Mouse (Mus musculus) stomach, postnatal 0 days (tissue): ENCODE data around the gene Nucks1. TPM values are rescaled to one million over a fixed set of nuclear protein-coding genes. Genes with fewer than 3 reads are reported as not detected.

ENCODE experiments used
- ATAC-seq: fragments of 200-750 bp; cut with Nextera tagmentation; 2 replicates; pipeline ENCODE4 v1.8.0; 2017; ENCODE audit not compliant: low FRiP score, low TSS enrichment
- DNase-seq: peaks from one replicate; pipeline ENCODE4 v3.0.0-alpha.2; 2016; ENCODE audit warnings: low spot score
- H3K27ac ChIP-seq: fragments of 300-500 bp; sonication (generic); replicated peaks from 2 replicates; pipeline ENCODE4 v1.5.1; 2014; ENCODE audit warnings: mild to moderate bottlenecking, control low read depth
- H3K27me3 ChIP-seq: fragments of 300-500 bp; sonication (generic); 2 replicates; pipeline ENCODE4 v1.6.1; 2014; ENCODE audit warnings: low read length; ENCODE audit not compliant: control insufficient read depth, insufficient read depth
- H3K36me3 ChIP-seq: fragments of 300-500 bp; sonication (generic); 2 replicates; pipeline ENCODE4 v1.6.1; 2014; ENCODE audit warnings: low read length, mixed read lengths; ENCODE audit not compliant: control insufficient read depth, insufficient read depth
- H3K4me1 ChIP-seq: fragments of 300-500 bp; sonication (generic); replicated peaks from 2 replicates; pipeline ENCODE4 v1.6.1; 2014; ENCODE audit warnings: antibody characterized with exemption; ENCODE audit not compliant: control insufficient read depth, insufficient read depth
- H3K4me2 ChIP-seq: fragments of 300-500 bp; sonication (generic); replicated peaks from 2 replicates; pipeline ENCODE4 v1.6.1; 2014; ENCODE audit warnings: low read depth, mild to moderate bottlenecking, control low read depth, moderate library complexity
- H3K4me3 ChIP-seq: fragments of 300-500 bp; sonication (generic); 2 replicates; pipeline ENCODE4 v1.5.1; 2014; ENCODE audit warnings: low read depth, low read length, control low read depth
- H3K9ac ChIP-seq: fragments of 300-500 bp; sonication (generic); 2 replicates; pipeline ENCODE4 v1.6.1; 2014; ENCODE audit warnings: mild to moderate bottlenecking, low read length, control low read depth, mixed read lengths
- H3K9me3 ChIP-seq: fragments of 300-500 bp; sonication (generic); 2 replicates; pipeline ENCODE4 v1.6.1; 2016; ENCODE audit warnings: low read length; ENCODE audit not compliant: control insufficient read depth
- CTCF ChIP-seq: IDR thresholded peaks from 2 replicates; pipeline ENCODE4 v1.5.1; 2016; ENCODE audit warnings: antibody characterized with exemption, low read depth, mild to moderate bottlenecking, moderate library complexity
- EP300 ChIP-seq: optimal IDR thresholded peaks from 2 replicates; pipeline ENCODE3; 2016; ENCODE audit warnings: antibody characterized with exemption
- WGBS: fragments of 180-500 bp; shearing (Covaris S2); extraction: QIAGEN DNeasy Blood & Tissue Kit; methylation state at CpG from one replicate; pipeline ENCODE4 v1.1.7; 2014; 5-methylcytosine and 5-hydroxymethylcytosine counted together
- polyA plus RNA-seq: library from polyadenylated mRNA; unstranded; fragments of >200 nt; fragmentation: Nextera tagmentation; extraction: Ambion mirVana; gene quantifications from 2 replicates; pipeline ENCODE4 v1.2.1, GENCODE M21; 2015

Gene Nucks1
- 24.2 and 30.4 TPM in 2 replicates for polyA plus RNA-seq

DNA sequence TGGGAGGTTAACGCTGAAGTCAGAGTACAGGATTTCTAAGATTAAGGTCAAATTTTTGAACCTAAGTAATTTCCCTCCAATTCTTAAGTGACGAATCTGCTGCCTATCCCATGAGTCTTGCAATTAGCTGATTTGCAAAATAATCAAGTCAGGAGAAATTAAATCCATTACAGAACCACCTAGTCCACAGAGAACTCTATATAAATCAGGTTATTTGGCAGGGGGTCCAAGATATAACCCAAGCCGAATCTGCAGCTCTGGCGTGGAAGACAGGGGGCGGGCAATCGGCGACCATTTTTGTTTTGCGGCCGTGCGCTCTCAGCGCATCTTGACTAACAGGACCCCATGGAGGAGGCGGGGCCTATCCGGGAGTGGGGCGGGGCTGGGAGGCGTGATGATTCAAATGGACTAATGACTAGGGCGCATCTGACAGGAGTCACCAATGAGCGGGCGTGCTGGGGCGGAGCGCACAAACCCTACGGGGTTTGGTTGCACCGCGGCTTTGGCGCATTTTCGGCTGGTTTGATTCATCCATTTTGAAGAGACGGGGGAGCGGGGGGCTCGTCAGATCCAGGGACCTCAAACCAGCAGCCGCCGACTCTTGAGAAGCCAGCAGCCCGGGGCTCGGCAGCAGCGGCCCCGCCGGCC is at the start of gene Nucks1:
Gene Nucks1, plus strand, starts transcription at position 534 of the 648 bp plus-strand sequence.
- Histone ChIP-seq H3K4me2 (peak within 1 kb of the TSS; percentile 64), H3K36me3 (no peaks in the 10 kb centered on the region), H3K4me1 (no peaks in the 10 kb centered on the region), H3K27ac (peak within 1 kb of the TSS; percentile 99), H3K4me3 (peak within 1 kb of the TSS; percentile 95), H3K9me3 (no peaks in the 10 kb centered on the region), H3K9ac (peak within 1 kb of the TSS; percentile 99), H3K27me3 (no peaks in the 10 kb centered on the region)
- TF ChIP-seq CTCF (peak; percentile 69), EP300 (peak; percentile 82)
- under 1% methylated on average over 35 of the region's 35 CpGs for WGBS
- DNase-seq (peak; percentile 100), ATAC-seq (peak; percentile 98)

DNA sequence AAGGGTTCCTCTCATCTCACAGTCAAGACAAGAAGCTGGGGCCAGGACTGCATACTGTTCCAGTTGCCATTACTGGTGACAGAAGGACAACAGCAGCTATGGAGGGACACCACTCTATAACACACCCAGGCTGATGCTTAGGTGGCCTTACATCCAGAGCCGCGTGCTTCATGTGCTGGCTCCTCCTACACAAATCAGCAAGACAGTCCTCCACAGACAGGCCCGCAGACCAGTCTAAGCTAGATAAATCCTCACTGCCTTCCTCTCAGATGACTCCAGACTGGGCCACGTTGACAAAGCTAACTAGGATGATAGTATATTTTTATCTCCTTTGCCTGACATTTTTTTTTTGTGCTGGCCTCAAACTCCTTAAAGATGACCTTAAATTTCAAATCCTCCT is 48.5 kb upstream of the Nucks1 start:
- no peak for ATAC-seq
- H3K9me3 ChIP-seq: no peaks in the 10 kb centered on the region
- H3K4me3 ChIP-seq: no peak overlapping the region

DNA sequence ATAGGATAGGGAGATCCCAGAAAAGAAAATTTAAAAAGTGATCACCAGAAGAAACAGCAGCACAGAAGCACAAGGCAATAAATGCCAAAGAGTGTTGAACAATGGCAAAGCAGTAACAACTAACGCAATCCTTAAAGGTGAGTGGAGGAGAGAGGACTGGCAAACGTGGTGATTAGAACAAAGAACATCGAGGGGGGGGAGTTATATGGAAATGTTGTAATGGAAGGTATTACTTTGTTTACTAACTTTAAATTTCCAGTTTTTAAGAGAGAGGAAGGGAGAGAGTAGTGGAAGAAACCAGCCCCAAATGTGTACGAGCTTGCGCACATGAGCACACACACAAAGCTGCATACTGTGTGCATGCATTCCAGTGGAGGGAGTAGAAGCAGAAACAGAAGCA is 44.7 kb upstream of the Nucks1 start:
- DNase-seq (no peak), ATAC-seq (no peak)
- Histone ChIP-seq H3K4me2 (no peak overlapping the region), H3K9me3 (no peaks in the 10 kb centered on the region), H3K36me3 (no peaks in the 10 kb centered on the region), H3K4me3 (no peak overlapping the region), H3K4me1 (0 out of 2 replicates have a peak, but pooled peaks cover 3% of the 10 kb centered on the region), H3K27ac (no peak overlapping the region), H3K9ac (no peak overlapping the region), H3K27me3 (no peaks in the 10 kb centered on the region)
- WGBS: 82% methylated on average over 5 of the region's 5 CpGs
- TF ChIP-seq CTCF: no peak
- TF ChIP-seq EP300: no peak

More for the DNA sequence above, 48.5 kb upstream of the Nucks1 start:
- Histone ChIP-seq H3K4me1 (no peaks in the 10 kb centered on the region), H3K27ac (no peak overlapping the region), H3K36me3 (no peaks in the 10 kb centered on the region), H3K27me3 (no peaks in the 10 kb centered on the region), H3K4me2 (no peak overlapping the region), H3K9ac (no peak overlapping the region)
- DNase-seq: no peak
- 80% methylated on average over 4 of the region's 4 CpGs for WGBS
- TF ChIP-seq EP300 (no peak), CTCF (no peak)

- no peak for DNase-seq
- H3K4me2 ChIP-seq: no peak overlapping the region
Measured at GRCm38 (mm10) chr1:131866304-131866999, 43.9 kb upstream of the Nucks1 start.

DNA sequence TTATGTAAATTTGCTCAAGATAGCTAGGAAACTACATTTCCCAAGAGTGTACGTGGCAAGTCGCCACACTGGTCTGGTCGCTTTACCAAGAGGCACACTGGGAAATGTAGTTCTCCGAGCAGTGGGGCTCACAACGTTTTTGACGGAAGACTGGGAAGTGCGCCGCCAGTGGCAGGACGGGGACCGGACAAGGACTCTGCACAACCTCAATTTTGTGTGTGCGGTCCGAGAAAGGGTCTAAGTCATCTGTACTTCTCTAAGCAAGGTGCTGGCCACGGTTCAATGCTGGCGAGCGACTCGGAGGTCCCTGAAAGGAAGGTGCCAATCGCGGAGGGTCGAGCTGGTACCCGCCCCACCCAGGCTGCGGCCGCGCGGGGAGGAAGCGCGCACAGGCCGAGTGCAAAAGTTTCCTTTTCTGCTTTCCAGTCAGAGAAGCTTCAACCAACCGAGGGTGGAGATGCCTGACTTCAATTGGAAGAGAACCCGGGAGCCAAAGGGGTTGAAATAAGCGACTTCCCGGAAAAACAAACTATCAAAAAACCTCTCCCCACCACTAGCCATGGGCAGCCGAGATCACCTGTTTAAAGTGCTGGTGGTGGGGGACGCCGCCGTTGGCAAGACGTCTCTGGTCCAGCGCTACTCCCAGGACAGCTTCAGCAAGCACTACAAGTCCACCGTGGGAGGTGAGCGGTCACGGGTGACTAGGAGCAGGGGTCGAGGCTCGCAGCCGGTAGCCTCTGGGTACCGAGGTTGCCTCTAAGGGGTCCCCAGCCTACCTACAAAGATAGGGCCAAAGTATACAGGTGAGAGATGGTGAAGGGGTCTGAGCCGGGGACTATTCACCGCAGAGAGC is 43.0 kb upstream of the Nucks1 start, which contains the start of gene Rab29:
Gene Rab29, plus strand, starts transcription at position 132 of the 853 bp plus-strand sequence.
- Histone ChIP-seq H3K4me1 (0 out of 2 replicates have a peak, but pooled peaks cover 3% of the 10 kb centered on the region), H3K27me3 (no peaks in the 10 kb centered on the region), H3K9me3 (no peaks in the 10 kb centered on the region), H3K4me2 (peak within 1 kb of the TSS; percentile 94), H3K4me3 (peak within 1 kb of the TSS; percentile 74), H3K27ac (peak within 1 kb of the TSS; percentile 46), H3K9ac (peak within 1 kb of the TSS; percentile 73), H3K36me3 (no peaks in the 10 kb centered on the region)
- TF ChIP-seq CTCF: peak; percentile 92
- TF ChIP-seq EP300: no peak
- ATAC-seq: peak; percentile 98
- peak; percentile 93 for DNase-seq
- 1% methylated on average over 46 of the region's 46 CpGs for WGBS

More at GRCm38 (mm10) chr1:131866304-131866999, 43.9 kb upstream of the Nucks1 start:
- ATAC-seq: no peak
- Histone ChIP-seq H3K9ac (no peak overlapping the region), H3K36me3 (no peaks in the 10 kb centered on the region), H3K4me3 (no peak overlapping the region), H3K9me3 (no peaks in the 10 kb centered on the region), H3K27me3 (no peaks in the 10 kb centered on the region), H3K4me1 (0 out of 2 replicates have a peak, but pooled peaks cover 3% of the 10 kb centered on the region), H3K27ac (no peak overlapping the region)
- WGBS: 71% methylated on average over 6 of the region's 6 CpGs
- TF ChIP-seq EP300: no peak
- TF ChIP-seq CTCF: no peak
